Mouse (Mus musculus) brain, adult 2 months (tissue): ENCODE data around the gene Klrb1f.
"Not testable (repeated sequence)": the region's sequence is repeated elsewhere in the genome, so short reads cannot be mapped to it uniquely, and the experiment has no call there.

Experiments used
- DNase-seq: peaks from one replicate; pipeline ENCODE4 v3.0.0; 2011; ENCODE audit warnings: low read depth, low spot score

Klrb1f gene

GRCm38 (mm10) chr6:129045601-129046000, at the start of gene Klrb1f:
TSS of gene Klrb1f (plus strand) at chr6:129045901.
- no peak for DNase-seq

DNA sequence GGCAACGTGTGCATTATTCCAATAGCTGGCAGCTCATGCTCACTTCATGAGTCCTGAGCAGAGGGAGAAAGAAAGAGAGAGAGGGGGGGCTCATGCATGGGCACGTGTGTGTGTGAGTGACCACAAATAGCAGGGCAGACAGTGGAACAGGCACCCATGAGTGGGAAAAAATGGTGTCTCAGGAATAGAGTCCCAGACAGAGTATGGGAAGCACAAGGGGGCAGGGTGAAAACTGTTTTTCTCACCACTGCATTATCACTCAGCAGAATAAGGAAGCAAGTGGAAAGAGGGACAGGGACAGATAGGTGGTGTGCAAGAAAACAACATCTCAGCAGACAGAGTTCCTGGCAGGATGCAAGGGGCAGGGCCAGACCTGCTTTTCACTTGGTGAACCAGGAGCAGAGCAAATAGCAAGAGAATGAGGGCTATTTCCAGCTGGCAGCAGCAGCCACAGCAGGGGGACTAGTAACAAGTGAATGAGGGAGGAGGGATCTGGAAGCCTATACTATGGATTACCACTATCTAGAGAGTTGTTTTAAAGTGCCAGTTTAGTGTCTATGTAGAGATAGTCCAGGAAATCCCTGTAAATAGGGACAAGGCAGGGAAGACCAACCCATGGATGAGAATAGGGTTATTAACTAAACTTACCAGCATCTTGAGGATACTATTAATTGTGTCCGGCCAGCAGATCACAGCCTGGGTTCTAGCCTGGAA, 49.5 kb upstream of the Klrb1f start:
- no peak for DNase-seq

- DNase-seq, result no peak
Observed at GRCm38 (mm10) chr6:128996768-128997442, 48.8 kb upstream of the Klrb1f start.

- DNase-seq, result no peak
Observed at GRCm38 (mm10) chr6:129001392-129001791, 44.3 kb upstream of the Klrb1f start.

DNA sequence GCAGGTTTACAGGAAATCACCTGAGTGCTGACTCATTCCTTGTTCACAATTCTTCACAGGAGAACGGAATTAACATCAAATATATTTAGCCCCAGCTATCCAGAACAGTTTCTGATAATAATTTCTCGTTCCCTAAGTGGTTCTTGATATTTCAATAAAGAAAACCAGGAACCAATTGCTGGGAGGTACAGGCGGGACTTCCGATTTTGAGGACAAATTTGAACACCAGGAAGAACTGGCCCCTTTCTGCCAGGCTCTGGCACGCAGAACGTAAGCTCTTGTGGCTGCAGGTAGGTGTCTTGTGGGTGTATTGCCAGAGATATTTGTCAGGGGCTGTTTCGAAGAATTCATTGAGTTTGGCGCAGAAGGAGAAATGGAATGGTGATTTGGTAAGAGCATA, 37.1 kb upstream of the Klrb1f start:
- DNase-seq, result peak; percentile 9

DNA sequence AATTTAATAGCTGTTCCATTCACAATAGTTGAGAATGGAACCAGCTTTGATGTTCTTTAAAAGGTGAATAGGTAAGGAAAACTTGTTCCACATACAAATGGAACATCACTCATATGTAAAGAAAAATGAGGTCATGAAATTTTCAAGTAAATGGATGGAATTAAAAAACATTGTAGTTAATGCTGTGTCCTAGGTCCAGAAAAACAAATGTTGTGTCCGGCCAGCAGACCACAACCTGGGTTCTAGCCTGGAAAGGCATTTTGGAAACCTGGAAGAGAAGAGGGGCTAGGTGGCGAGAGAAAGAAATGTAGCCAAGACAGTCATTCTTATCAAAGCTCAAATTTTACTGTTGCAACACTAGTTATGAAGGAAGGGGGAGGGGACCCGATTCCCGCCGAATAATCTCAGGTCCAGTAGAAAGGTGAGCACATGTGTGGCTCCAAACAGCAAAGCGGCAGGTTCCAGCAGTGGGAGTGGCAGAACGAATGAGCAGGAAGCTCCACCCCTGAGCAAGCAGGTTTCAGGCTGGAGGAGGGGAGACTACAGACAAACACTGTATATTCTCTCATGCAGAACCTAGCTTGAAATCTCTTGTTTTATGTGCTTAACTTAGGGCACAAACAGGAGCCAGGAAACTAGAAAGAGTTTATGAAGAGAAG, 35.7 kb upstream of the Klrb1f start:
- not testable (repeated sequence) for DNase-seq

- no peak for DNase-seq
Observed at GRCm38 (mm10) chr6:129010505-129010873, 35.2 kb upstream of the Klrb1f start.

- DNase-seq, result not testable (repeated sequence)
Observed at GRCm38 (mm10) chr6:129012012-129012411, 33.7 kb upstream of the Klrb1f start.

- no peak for DNase-seq
Observed at GRCm38 (mm10) chr6:129012966-129013365, 32.7 kb upstream of the Klrb1f start.

- DNase-seq, result no peak
Observed at GRCm38 (mm10) chr6:129013762-129014276, 31.9 kb upstream of the Klrb1f start.

DNA sequence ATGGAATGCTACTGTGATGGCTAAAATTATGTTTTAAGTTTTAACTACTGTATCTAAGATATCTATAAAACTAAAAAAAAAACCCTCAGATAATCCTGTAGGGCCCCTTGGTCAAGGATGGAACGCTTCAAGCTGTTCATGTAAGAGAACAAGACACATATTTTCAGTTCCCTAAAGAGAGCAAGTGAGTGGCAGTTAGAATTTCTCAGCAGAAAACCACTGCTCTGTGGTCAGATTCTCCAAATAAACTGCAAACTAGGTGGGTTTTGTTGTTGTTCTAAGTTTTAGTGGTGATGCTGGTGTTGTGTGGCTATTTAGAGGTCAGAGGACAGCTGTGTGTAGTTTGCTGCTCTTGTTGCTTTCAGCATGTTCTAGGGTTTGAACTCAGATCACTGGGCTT, 31.3 kb upstream of the Klrb1f start:
- no peak for DNase-seq

DNA sequence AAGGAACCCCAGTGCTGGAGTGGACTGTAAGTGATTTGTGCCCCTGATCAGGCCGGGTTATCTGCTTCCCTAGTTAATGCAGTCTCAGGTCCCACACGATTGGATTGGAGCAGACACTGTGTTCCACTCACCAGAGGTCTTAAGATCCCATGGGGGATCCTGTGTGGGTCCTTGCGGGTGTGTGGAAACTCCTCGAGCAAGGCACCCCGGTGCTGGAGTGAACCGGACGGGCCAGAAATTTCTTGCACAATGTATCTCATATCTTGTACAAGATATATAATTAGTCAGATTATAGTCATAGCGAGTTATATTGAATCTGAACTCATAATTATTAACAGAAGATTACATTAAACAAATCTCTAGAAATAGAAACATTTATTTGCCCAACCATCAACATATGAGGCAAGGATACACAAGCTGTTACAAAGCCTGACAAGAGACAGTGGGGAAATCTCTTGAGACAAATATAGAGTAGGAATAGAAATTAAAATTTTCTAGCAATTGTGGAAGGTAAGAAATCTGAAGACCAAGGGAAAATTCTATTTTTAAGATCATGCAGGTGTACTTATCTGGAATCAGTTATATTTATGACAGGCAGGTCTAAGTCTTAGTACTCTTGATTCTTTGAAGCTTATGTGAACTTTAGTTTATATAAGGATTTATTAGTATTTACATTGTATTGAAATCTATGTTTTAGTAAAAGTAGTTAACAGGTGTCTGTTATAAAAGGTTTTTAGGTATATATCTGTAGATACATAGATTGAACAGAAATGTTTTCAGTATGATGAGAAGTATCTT, 18.1 kb upstream of the Klrb1f start:
- DNase-seq, result no peak

GRCm38 (mm10) chr6:129030175-129030824, 15.4 kb upstream of the Klrb1f start:
- DNase-seq, result peak; percentile 2

- DNase-seq, result no peak
Observed at GRCm38 (mm10) chr6:129030964-129031363, 14.7 kb upstream of the Klrb1f start.

GRCm38 (mm10) chr6:129033397-129033796, 12.3 kb upstream of the Klrb1f start:
- DNase-seq, result peak; percentile 9

DNA sequence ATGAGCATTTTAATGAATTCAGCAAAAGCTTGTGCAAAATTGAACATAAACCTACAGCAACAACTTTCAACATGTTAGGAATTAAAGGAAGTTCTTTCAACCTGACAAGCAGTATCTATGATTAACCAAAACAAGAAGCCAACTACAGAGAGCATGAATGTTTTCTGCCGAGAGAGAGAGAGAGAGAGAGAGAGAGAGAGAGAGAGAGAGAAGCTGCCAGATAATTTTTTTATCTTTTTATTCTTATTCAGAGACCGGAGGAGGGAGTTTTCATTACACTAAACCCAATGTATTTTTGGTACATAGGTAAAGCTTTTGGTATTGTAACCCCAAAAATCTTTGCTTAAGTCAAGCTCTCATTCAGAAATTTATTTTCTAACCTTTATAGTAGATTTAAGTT, 10.7 kb upstream of the Klrb1f start:
- DNase-seq, result no peak

- DNase-seq, result no peak
Observed at GRCm38 (mm10) chr6:129036326-129036725, 9.4 kb upstream of the Klrb1f start.

DNA sequence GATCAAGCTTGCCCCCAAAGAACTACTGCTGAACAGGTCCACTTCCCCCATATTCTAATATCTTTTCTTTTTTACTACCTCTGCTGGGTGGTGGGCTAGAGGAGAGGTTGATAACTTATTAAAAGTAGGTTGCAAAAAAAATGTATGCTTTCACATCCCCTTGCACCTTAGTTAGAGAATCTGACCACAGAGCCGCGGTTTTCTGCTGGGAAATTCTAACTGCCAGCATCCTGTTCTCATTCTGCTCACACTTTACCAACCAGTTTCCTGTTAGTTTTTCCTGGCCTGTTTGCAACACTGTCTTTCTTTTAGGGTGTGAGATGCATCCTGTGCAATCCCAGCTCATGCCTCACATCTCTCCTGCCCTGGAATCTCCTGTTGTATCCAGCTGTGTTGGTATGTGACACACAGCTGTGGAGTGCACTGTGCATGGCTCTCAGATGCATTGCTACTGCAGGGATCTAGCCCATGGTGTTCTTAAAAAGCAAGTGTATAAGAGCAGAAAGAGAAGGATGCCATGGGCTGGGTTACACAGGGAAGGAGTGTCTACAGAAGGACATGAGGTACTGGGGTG, 8.7 kb upstream of the Klrb1f start:
- no peak for DNase-seq

DNA sequence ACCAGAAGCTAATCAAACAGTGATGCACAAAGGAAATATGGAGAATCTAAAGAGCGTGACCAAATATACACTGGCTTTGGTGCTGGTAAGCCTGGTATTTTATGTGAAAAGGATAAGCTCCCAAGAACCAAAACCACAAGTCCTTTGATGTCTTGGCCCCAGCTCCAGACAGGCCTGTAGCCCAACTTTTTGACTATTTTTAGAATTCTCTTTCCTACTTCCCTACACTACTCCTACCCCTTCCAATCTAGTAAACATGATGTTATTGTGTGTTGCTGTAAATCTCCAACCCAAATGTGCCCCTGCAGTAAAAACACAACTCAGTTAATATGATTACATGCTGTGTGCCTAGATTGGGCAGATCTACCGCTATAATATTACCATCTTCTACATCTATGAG, 4.2 kb upstream of the Klrb1f start:
- DNase-seq, result no peak

- DNase-seq, result no peak
Observed at GRCm38 (mm10) chr6:129042470-129042869, 3.2 kb upstream of the Klrb1f start.

GRCm38 (mm10) chr6:129048381-129048780, 2.7 kb downstream of the Klrb1f start:
- DNase-seq, result no peak
